Mouse (Mus musculus): Measurements from ENCODE around the gene Rptn. TPM values are rescaled to one million over a fixed set of nuclear protein-coding genes. Genes with fewer than 3 reads are reported as not detected.

The Rptn gene
- 0.04 TPM in 1 of 2 replicates, not detected in the other for polyA plus RNA-seq (2015; fragmentation: Nextera tagmentation; extraction: Ambion mirVana)

DNA sequence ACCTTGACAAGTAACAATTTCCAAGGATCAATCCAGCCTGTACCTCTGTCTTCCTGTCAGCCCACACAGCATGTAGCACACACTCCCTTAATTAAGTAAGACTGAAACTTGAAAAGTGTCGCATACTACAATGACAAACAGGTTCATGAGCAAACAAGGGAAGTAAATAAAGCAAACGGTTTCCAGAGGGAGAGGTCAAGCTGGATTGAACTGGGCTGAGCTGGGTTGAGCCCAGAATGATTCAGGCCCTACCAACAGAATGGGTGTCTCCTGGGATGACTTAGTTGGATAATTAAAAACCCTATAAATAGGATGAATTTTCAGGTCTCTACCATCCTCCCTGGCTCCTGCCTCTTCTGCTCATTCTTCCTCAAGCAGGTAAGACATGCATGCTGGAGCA is at the start of gene Rptn:
Rptn (plus strand) TSS at position 334 of the 400 bp plus-strand sequence.
- ATAC-seq (replicated peaks; ENCODE audit: extremely low read depth, insufficient read depth, low FRiP score), result no peak

DNA sequence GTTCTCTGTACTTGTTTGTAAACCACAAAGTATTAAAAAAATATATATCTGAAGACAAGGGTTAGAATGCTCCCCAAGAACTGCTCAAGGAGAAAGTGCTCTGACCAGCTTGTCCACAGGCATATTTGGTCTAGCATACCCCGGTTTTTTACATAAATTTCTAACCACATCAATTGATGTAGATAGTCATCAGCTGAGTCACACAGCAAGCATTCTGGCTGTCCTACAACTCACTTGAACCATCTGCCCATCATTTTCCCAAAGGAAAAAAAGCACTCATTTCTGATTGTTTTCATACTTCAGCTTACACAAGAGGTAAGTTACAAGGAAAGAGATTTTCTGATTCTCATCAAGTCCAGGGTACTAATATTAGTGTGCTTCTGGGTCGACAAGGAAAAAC is 46.6 kb upstream of the Rptn start:
- 63% methylated on average over 2 of the region's 2 CpGs for WGBS
- Histone ChIP-seq H3K36me3 (ENCODE audit: control insufficient read depth, insufficient read depth) (no peaks in the 10 kb centered on the region), H3K4me3 (ENCODE audit: low read length) (no peak overlapping the region), H3K9me3 (replicated peaks; ENCODE audit: control insufficient read depth, low read length) (no peaks in the 10 kb centered on the region), H3K4me1 (ENCODE audit: control insufficient read depth, insufficient read depth, low read length) (no peaks in the 10 kb centered on the region), H3K9ac (ENCODE audit: low read length) (no peak overlapping the region), H3K4me2 (ENCODE audit: low read depth, low read length) (no peak overlapping the region), H3K27me3 (ENCODE audit: control insufficient read depth, insufficient read depth, low read length) (no peaks in the 10 kb centered on the region), H3K27ac (ENCODE audit: low read length) (no peak overlapping the region)
- no peak for ATAC-seq (replicated peaks; ENCODE audit: extremely low read depth, insufficient read depth, low FRiP score)

More for the DNA sequence above, at the start of gene Rptn:
- no peak within 1 kb of the TSS for H3K9ac ChIP-seq (ENCODE audit: low read length)
- no peak within 1 kb of the TSS for H3K4me3 ChIP-seq (ENCODE audit: low read length)
- 70% methylated on average over 2 of the region's 2 CpGs for WGBS
- H3K27me3 ChIP-seq (ENCODE audit: control insufficient read depth, insufficient read depth, low read length), result no peaks in the 10 kb centered on the region
- no peaks in the 10 kb centered on the region for H3K9me3 ChIP-seq (replicated peaks; ENCODE audit: control insufficient read depth, low read length)
- no peak within 1 kb of the TSS for H3K4me2 ChIP-seq (ENCODE audit: low read depth, low read length)
- no peak within 1 kb of the TSS for H3K27ac ChIP-seq (ENCODE audit: low read length)
- H3K36me3 ChIP-seq (ENCODE audit: control insufficient read depth, insufficient read depth), result no peaks in the 10 kb centered on the region
- no peaks in the 10 kb centered on the region for H3K4me1 ChIP-seq (ENCODE audit: control insufficient read depth, insufficient read depth, low read length)

DNA sequence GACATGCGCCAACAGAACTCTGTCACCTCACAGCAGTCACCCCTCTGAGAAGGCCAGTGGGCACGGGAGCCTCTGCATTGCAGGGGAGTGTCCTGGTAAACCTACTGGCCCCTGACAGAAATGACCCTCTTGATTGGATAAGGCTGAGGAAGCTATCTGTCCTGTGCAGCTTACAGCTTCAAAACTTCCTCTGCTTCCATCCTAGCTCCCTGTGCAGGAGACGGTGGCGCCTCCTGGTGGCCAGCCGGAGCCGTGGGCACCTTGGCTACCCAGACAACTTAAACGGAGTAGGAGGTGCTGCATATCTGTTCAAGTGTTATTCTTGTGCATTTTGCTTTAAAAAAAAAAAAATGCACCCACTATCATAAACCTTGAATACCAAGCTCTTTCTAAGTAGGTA is 33.5 kb upstream of the Rptn start:
- Histone ChIP-seq H3K4me2 (ENCODE audit: low read depth, low read length) (no peak overlapping the region), H3K36me3 (ENCODE audit: control insufficient read depth, insufficient read depth) (no peaks in the 10 kb centered on the region), H3K9ac (ENCODE audit: low read length) (no peak overlapping the region), H3K9me3 (replicated peaks; ENCODE audit: control insufficient read depth, low read length) (no peaks in the 10 kb centered on the region), H3K4me3 (ENCODE audit: low read length) (no peak overlapping the region), H3K4me1 (ENCODE audit: control insufficient read depth, insufficient read depth, low read length) (no peaks in the 10 kb centered on the region), H3K27ac (ENCODE audit: low read length) (no peak overlapping the region), H3K27me3 (ENCODE audit: control insufficient read depth, insufficient read depth, low read length) (0 out of 2 replicates have a peak, but pooled peaks cover 3% of the 10 kb centered on the region)
- 18% methylated on average over 7 of the region's 7 CpGs for WGBS
- no peak for ATAC-seq (replicated peaks; ENCODE audit: extremely low read depth, insufficient read depth, low FRiP score)

DNA sequence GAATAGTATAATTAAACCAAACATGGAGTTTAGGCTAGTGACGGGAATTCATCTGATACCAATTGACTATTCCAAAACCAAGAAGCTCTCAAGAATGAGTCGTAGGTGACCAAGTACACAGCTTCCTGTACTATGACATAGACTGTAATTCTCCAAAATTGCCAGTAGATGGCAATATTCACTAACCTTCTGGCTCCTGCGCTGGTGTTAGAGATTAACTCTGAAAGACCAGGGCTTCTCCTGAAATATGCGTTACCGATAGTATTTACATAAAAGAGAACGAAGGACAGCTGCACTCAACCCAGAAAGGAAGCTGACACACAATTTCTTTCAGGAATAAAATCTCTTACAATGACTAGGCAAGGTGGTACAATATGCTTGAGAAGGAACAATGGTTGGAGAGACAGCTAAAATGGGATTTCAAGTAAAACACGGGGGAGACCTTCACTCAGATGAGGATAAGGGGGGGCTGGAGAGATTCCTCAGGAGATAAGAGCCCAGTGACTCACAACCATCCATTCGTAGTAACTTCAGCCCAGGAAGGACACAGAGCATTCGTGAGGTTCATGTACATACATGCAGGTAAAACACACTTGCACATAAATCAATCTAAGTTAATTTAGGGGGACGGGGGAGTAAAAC is 31.4 kb upstream of the Rptn start:
- 0 out of 2 replicates have a peak, but pooled peaks have one; percentile 41 for ATAC-seq (replicated peaks; ENCODE audit: extremely low read depth, insufficient read depth, low FRiP score)
- WGBS, result 7% methylated on average over 10 of the region's 10 CpGs

DNA sequence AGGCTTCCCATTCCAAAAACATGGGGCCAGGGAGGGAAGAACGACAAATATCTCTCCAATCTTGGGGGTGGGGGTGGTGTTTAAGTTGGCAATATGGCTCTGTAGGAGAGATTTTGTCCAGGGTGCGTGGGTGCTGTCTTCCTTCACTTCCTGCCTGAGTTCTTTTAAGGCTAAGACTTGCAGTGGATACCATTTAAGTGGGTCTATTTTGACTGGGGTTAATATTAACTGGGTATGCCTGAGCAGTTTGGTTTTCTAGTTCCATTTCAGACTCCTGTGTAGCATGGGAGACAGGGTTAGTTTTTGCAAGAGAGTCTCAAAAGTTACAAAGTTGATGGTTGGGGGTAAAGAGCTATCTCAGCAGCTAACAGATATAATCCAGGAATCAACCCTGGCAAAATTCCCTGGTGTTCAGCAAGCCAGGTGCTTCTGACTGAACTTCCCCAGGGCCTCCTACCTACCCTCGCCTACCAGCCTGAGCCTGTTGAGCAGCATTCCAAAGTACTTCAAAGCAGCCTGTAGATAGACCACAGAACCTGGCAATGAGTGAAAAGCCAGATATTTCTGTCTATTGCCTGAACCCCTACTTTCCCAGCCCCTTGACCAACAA is 26.4 kb upstream of the Rptn start:
- H3K4me3 ChIP-seq (ENCODE audit: low read length), result no peak overlapping the region
- no peak overlapping the region; the same call in 1 of the 2 replicates for H3K27ac ChIP-seq (ENCODE audit: low read length)
- H3K4me1 ChIP-seq (ENCODE audit: control insufficient read depth, insufficient read depth, low read length), result no peaks in the 10 kb centered on the region
- H3K9ac ChIP-seq (ENCODE audit: low read length), result no peak overlapping the region
- 0 out of 2 replicates have a peak, but pooled peaks cover 3% of the 10 kb centered on the region for H3K27me3 ChIP-seq (ENCODE audit: control insufficient read depth, insufficient read depth, low read length)
- H3K9me3 ChIP-seq (replicated peaks; ENCODE audit: control insufficient read depth, low read length), result no peaks in the 10 kb centered on the region
- no peaks in the 10 kb centered on the region for H3K36me3 ChIP-seq (ENCODE audit: control insufficient read depth, insufficient read depth)
- 45% methylated on average over 3 of the region's 3 CpGs for WGBS
- no peak overlapping the region for H3K4me2 ChIP-seq (ENCODE audit: low read depth, low read length)
- no peak for ATAC-seq (replicated peaks; ENCODE audit: extremely low read depth, insufficient read depth, low FRiP score)

More for the DNA sequence above, 31.4 kb upstream of the Rptn start:
- H3K27me3 ChIP-seq (ENCODE audit: control insufficient read depth, insufficient read depth, low read length), result 0 out of 2 replicates have a peak, but pooled peaks cover 3% of the 10 kb centered on the region
- no peaks in the 10 kb centered on the region for H3K36me3 ChIP-seq (ENCODE audit: control insufficient read depth, insufficient read depth)
- no peak overlapping the region for H3K27ac ChIP-seq (ENCODE audit: low read length)
- H3K4me2 ChIP-seq (ENCODE audit: low read depth, low read length), result peak overlapping the region; percentile 14
- no peaks in the 10 kb centered on the region for H3K9me3 ChIP-seq (replicated peaks; ENCODE audit: control insufficient read depth, low read length)
- no peaks in the 10 kb centered on the region for H3K4me1 ChIP-seq (ENCODE audit: control insufficient read depth, insufficient read depth, low read length)
- no peak overlapping the region for H3K9ac ChIP-seq (ENCODE audit: low read length)
- no peak overlapping the region for H3K4me3 ChIP-seq (ENCODE audit: low read length)

DNA sequence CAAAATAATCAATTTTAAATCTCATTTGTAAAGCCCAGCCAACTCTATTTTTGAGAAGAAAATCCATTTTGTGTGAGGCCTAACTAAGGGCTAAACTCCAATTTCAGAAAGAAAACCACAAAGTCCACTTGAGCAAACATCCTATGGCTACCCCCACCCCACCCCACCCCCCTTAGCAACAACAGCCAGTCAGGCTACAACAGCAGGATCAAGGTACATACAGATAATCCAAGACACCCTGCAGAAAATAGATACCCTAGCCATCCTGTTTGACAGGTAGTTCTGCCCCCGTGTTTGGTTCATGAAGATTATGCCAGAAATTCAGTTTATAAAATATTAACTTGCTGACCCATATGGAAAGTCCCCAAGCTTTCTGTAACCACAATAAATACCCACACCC is 25.3 kb upstream of the Rptn start:
- Histone ChIP-seq H3K27me3 (ENCODE audit: control insufficient read depth, insufficient read depth, low read length) (no peaks in the 10 kb centered on the region), H3K4me2 (ENCODE audit: low read depth, low read length) (no peak overlapping the region), H3K9ac (ENCODE audit: low read length) (no peak overlapping the region), H3K27ac (ENCODE audit: low read length) (no peak overlapping the region), H3K9me3 (replicated peaks; ENCODE audit: control insufficient read depth, low read length) (no peaks in the 10 kb centered on the region), H3K36me3 (ENCODE audit: control insufficient read depth, insufficient read depth) (no peaks in the 10 kb centered on the region), H3K4me1 (ENCODE audit: control insufficient read depth, insufficient read depth, low read length) (no peaks in the 10 kb centered on the region), H3K4me3 (ENCODE audit: low read length) (no peak overlapping the region)
- no peak for ATAC-seq (replicated peaks; ENCODE audit: extremely low read depth, insufficient read depth, low FRiP score)
- 68% methylated on average over 1 of the region's 1 CpGs for WGBS

DNA sequence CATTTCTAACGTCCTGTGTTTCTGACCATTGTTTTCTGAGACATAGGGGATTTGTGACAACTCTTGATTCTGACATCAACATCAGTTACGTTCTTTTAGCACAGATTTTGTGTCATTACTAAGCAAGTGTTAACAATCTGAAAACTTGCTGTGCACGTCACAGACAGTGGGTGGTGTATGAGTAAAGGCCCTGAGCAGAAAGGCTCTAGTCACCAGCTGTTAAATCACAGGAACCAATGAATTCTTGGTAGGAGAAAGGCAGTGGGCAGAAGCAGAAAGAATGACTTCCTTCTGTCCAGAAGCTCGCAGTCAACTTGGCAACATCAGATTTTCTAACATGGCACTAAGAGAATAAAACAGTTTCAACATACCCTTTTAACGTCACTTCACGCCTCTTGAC is 20.1 kb upstream of the Rptn start:
- no peaks in the 10 kb centered on the region for H3K9me3 ChIP-seq (replicated peaks; ENCODE audit: control insufficient read depth, low read length)
- H3K4me2 ChIP-seq (ENCODE audit: low read depth, low read length), result no peak overlapping the region
- no peak overlapping the region for H3K27ac ChIP-seq (ENCODE audit: low read length)
- H3K36me3 ChIP-seq (ENCODE audit: control insufficient read depth, insufficient read depth), result no peaks in the 10 kb centered on the region
- no peak for ATAC-seq (replicated peaks; ENCODE audit: extremely low read depth, insufficient read depth, low FRiP score)
- no peak overlapping the region for H3K4me3 ChIP-seq (ENCODE audit: low read length)
- no peaks in the 10 kb centered on the region for H3K4me1 ChIP-seq (ENCODE audit: control insufficient read depth, insufficient read depth, low read length)
- H3K9ac ChIP-seq (ENCODE audit: low read length), result no peak overlapping the region
- 69% methylated on average over 6 of the region's 6 CpGs for WGBS
- no peaks in the 10 kb centered on the region for H3K27me3 ChIP-seq (ENCODE audit: control insufficient read depth, insufficient read depth, low read length)

DNA sequence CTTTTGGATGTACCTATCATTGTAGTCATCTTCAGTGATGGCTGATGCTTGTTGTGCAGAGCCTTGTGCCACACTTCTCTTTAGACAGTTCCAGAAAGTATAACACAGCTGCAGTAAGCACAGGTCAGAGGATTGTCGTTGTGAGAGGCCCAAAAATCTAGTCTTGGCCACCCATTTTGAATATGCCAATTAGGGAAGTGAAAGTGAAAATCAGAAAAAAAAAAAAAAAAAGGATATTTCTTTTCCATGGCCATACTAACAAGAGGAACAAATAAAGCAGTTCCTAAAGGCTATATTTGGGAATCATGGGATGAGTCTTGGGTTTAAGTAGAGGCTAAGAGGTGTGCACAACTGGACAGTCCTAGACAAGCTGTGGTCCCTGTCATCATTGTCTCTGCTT is 18.3 kb upstream of the Rptn start:
- WGBS, result 72% methylated on average over 1 of the region's 1 CpGs
- Histone ChIP-seq H3K4me3 (ENCODE audit: low read length) (no peak overlapping the region), H3K27ac (ENCODE audit: low read length) (no peak overlapping the region), H3K4me1 (ENCODE audit: control insufficient read depth, insufficient read depth, low read length) (no peaks in the 10 kb centered on the region), H3K9me3 (replicated peaks; ENCODE audit: control insufficient read depth, low read length) (no peaks in the 10 kb centered on the region), H3K27me3 (ENCODE audit: control insufficient read depth, insufficient read depth, low read length) (no peaks in the 10 kb centered on the region), H3K36me3 (ENCODE audit: control insufficient read depth, insufficient read depth) (no peaks in the 10 kb centered on the region), H3K9ac (ENCODE audit: low read length) (no peak overlapping the region), H3K4me2 (ENCODE audit: low read depth, low read length) (no peak overlapping the region)
- ATAC-seq (replicated peaks; ENCODE audit: extremely low read depth, insufficient read depth, low FRiP score), result no peak

DNA sequence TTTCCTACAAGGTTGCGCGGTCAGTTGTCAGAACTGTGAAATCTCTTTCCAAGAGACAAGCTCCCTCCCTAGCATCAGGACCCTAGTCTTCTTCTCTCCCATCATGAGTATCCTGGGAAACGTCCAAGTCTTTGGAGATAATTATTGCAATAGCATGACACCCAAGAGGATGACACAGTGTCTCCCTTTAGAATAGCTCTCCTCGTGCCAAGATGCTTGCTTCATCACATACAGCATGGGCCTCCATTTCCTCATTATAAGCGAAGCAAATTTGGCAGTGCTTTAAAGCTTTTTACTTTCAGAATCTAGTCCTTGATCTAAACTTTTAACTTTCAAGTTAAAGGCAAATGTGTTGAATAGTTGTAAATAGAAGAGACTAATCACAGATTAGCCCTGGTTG is 17.9 kb upstream of the Rptn start:
- no peak for ATAC-seq (replicated peaks; ENCODE audit: extremely low read depth, insufficient read depth, low FRiP score)

More for the DNA sequence above, 17.9 kb upstream of the Rptn start:
- H3K4me2 ChIP-seq (ENCODE audit: low read depth, low read length), result no peak overlapping the region
- H3K4me1 ChIP-seq (ENCODE audit: control insufficient read depth, insufficient read depth, low read length), result no peaks in the 10 kb centered on the region
- H3K36me3 ChIP-seq (ENCODE audit: control insufficient read depth, insufficient read depth), result no peaks in the 10 kb centered on the region
- no peak overlapping the region for H3K27ac ChIP-seq (ENCODE audit: low read length)
- H3K9ac ChIP-seq (ENCODE audit: low read length), result no peak overlapping the region
- no peaks in the 10 kb centered on the region for H3K9me3 ChIP-seq (replicated peaks; ENCODE audit: control insufficient read depth, low read length)
- no peaks in the 10 kb centered on the region for H3K27me3 ChIP-seq (ENCODE audit: control insufficient read depth, insufficient read depth, low read length)
- WGBS, result 76% methylated on average over 5 of the region's 5 CpGs
- H3K4me3 ChIP-seq (ENCODE audit: low read length), result no peak overlapping the region

All from heart, embryonic 16.5 days (tissue).